Mouse (Mus musculus) kidney, embryonic 16.5 days (tissue): Measurements from ENCODE around the gene Krt34. TPM values are rescaled to one million over a fixed set of nuclear protein-coding genes. Genes with fewer than 3 reads are reported as not detected.

Experiments used
- polyA plus RNA-seq: library from polyadenylated mRNA; unstranded; fragments of >200 nt; fragmentation: Nextera tagmentation; extraction: Ambion mirVana; gene quantifications from 2 replicates; pipeline ENCODE4 v1.2.1, GENCODE M21; 2015

Gene Krt34
- polyA plus RNA-seq, 1 experiment from 2014 or later = not detected

Other genes starting within 250 kb of the Krt34 start
- not detected in 2 replicates for gene Gm11596, start 248.1 kb downstream of the Krt34 start, polyA plus RNA-seq
- not detected in 2 replicates for gene Gm11569, start 242.6 kb downstream of the Krt34 start, polyA plus RNA-seq
- gene Gm11554, start 237.1 kb downstream of the Krt34 start, polyA plus RNA-seq = not detected in 2 replicates
- not detected in 2 replicates for gene Krtap4-13, start 231.7 kb downstream of the Krt34 start, polyA plus RNA-seq
- not detected in 2 replicates for gene Gm11564, start 225.9 kb downstream of the Krt34 start, polyA plus RNA-seq
- not detected in 2 replicates for gene 2300003K06Rik, start 203.5 kb downstream of the Krt34 start, polyA plus RNA-seq
- gene Krtap4-16, start 189.9 kb downstream of the Krt34 start, polyA plus RNA-seq = not detected in 2 replicates
- not detected in 2 replicates for gene Gm11568, start 183.6 kb downstream of the Krt34 start, polyA plus RNA-seq
- gene Gm11559, start 177.1 kb downstream of the Krt34 start, polyA plus RNA-seq = not detected in 2 replicates
- not detected in 2 replicates for gene Krtap9-1, start 168.2 kb downstream of the Krt34 start, polyA plus RNA-seq
- gene Gm11567, start 162.4 kb downstream of the Krt34 start, polyA plus RNA-seq = not detected in 2 replicates
- gene Krtap31-1, start 133.6 kb downstream of the Krt34 start, polyA plus RNA-seq = not detected in 2 replicates
- not detected in 2 replicates for gene Gm11565, start 126.8 kb downstream of the Krt34 start, polyA plus RNA-seq
- gene Krtap31-2, start 105.3 kb downstream of the Krt34 start, polyA plus RNA-seq = not detected in 2 replicates
- not detected in 2 replicates for gene Krtap9-5, start 93.1 kb downstream of the Krt34 start, polyA plus RNA-seq
- gene Krtap29-1, start 62.5 kb downstream of the Krt34 start, polyA plus RNA-seq = not detected in 2 replicates
- gene Krtap16-1, start 55.0 kb downstream of the Krt34 start, polyA plus RNA-seq = not detected in 2 replicates
- gene Krtap17-1, start 47.6 kb downstream of the Krt34 start, polyA plus RNA-seq = not detected in 2 replicates
- not detected in 2 replicates for gene Krt33a, start 25.3 kb downstream of the Krt34 start, polyA plus RNA-seq
- 0.10 TPM in 1 of 2 replicates, not detected in the other for gene Krt33b, start 11.7 kb downstream of the Krt34 start, polyA plus RNA-seq
- not detected in 2 replicates for gene Krt31, start 9.0 kb upstream of the Krt34 start, polyA plus RNA-seq
- gene Krt32, start 46.7 kb upstream of the Krt34 start, polyA plus RNA-seq = not detected in 2 replicates
- not detected in 2 replicates for gene Krt35, start 54.7 kb upstream of the Krt34 start, polyA plus RNA-seq
- gene Krt36, start 64.1 kb upstream of the Krt34 start, polyA plus RNA-seq = 1.1 and 1.6 TPM in 2 replicates
- 0.36 and 0.37 TPM in 2 replicates for gene Krt13, start 80.0 kb upstream of the Krt34 start, polyA plus RNA-seq
- gene Krt15, start 94.4 kb upstream of the Krt34 start, polyA plus RNA-seq = 1.3 and 3.8 TPM in 2 replicates
- gene Krt19, start 107.1 kb upstream of the Krt34 start, polyA plus RNA-seq = 96.4 and 105 TPM in 2 replicates
- gene Krt9, start 151.7 kb upstream of the Krt34 start, polyA plus RNA-seq = not detected in 2 replicates
- 0.90 and 1.7 TPM in 2 replicates for gene Krt14, start 166.0 kb upstream of the Krt34 start, polyA plus RNA-seq
- not detected in 2 replicates for gene Krt16, start 207.3 kb upstream of the Krt34 start, polyA plus RNA-seq
- 0.30 and 0.32 TPM in 2 replicates for gene Krt17, start 219.5 kb upstream of the Krt34 start, polyA plus RNA-seq
- not detected in 2 replicates for gene Krt42, start 228.3 kb upstream of the Krt34 start, polyA plus RNA-seq